Mouse (Mus musculus) ES-E14 (cell line): ENCODE results near the gene Scin.

Experiments
- CHD2 ChIP-seq: IDR thresholded peaks from 2 replicates; pipeline ENCODE4 v1.6.1; 2014; ENCODE audit warnings: mild to moderate bottlenecking, low read depth, low read length, inconsistent platforms
- MAFK ChIP-seq: IDR thresholded peaks from 2 replicates; pipeline ENCODE4 v1.6.1; 2014; ENCODE audit warnings: mild to moderate bottlenecking, low read depth, low read length, inconsistent platforms; ENCODE audit not compliant: insufficient read depth
- ZNF384 ChIP-seq: IDR thresholded peaks from 2 replicates; pipeline ENCODE4 v1.6.1; 2012; ENCODE audit warnings: low read depth, low read length, inconsistent platforms

- TF ChIP-seq CHD2: no peak
- TF ChIP-seq ZNF384: no peak
- no peak for TF ChIP-seq MAFK
Observed at GRCm38 (mm10) chr12:40104750-40105149, 29.3 kb downstream of the Scin start.
